Mouse (Mus musculus) kidney, adult 2 months (tissue): ENCODE data around the gene Slpi.

Source experiments
- CTCF ChIP-seq: fragments of 200-500 bp; conservative IDR thresholded peaks from 2 replicates; pipeline ENCODE4 v1.5.1; 2011; ENCODE audit warnings: low read depth, mild to moderate bottlenecking, control low read depth, low read length, moderate library complexity, mixed read lengths; ENCODE audit not compliant: insufficient read depth, insufficient read length
- POLR2A ChIP-seq: fragments of 200-500 bp; IDR thresholded peaks from one replicate; pipeline ENCODE4 v1.6.1; 2011; ENCODE audit warnings: low read depth, low read length, control low read depth

GRCm38 (mm10) chr2:164414581-164414980 lies 25.7 kb upstream of the Slpi start:
- TF ChIP-seq POLR2A (no peak), CTCF (no peak)
